Mouse (Mus musculus) mouse trophoblast stem cell (cell line): ENCODE measurements around the gene Prrg2.

ENCODE experiments used
- in situ Hi-C, 2 experiments: fragments of 300-500 bp; cut with MseI, MboI; formaldehyde crosslinking; loops; 2 replicates in 1 of 2; 3 replicates in 1 of 2; pipeline ENCODE4 v1.15.1; 2025

Prrg2 gene

GRCm38 (mm10) chr7:45090251-45090977, 27.9 kb upstream of the Prrg2 start:
- in situ Hi-C loops, result no loop called here

- in situ Hi-C loops, result no loop called here
Observed at GRCm38 (mm10) chr7:45088597-45088996, 26.1 kb upstream of the Prrg2 start.

GRCm38 (mm10) chr7:45086084-45086483, 23.6 kb upstream of the Prrg2 start:
- in situ Hi-C loops, result no loop called here

GRCm38 (mm10) chr7:45083300-45083890, 20.9 kb upstream of the Prrg2 start:
- in situ Hi-C loops, result no loop called here

- in situ Hi-C loops, result no loop called here
Observed at GRCm38 (mm10) chr7:45082401-45083299, 20.2 kb upstream of the Prrg2 start.

GRCm38 (mm10) chr7:45081016-45081415, 18.5 kb upstream of the Prrg2 start:
- in situ Hi-C loops, result no loop called here

GRCm38 (mm10) chr7:45079856-45080255, 17.4 kb upstream of the Prrg2 start:
- in situ Hi-C loops, result no loop called here

- in situ Hi-C loops, result no loop called here
Observed at GRCm38 (mm10) chr7:45078513-45078912, 16.0 kb upstream of the Prrg2 start.

- in situ Hi-C loops, result no loop called here
Observed at GRCm38 (mm10) chr7:45077829-45078228, 15.4 kb upstream of the Prrg2 start.

- in situ Hi-C loops, result no loop called here
Observed at GRCm38 (mm10) chr7:45077322-45077721, 14.8 kb upstream of the Prrg2 start.

GRCm38 (mm10) chr7:45076501-45076900, 14.0 kb upstream of the Prrg2 start:
- in situ Hi-C loops, result no loop called here

- in situ Hi-C loops, result no loop called here
Observed at GRCm38 (mm10) chr7:45075405-45075804, 12.9 kb upstream of the Prrg2 start.

- in situ Hi-C loops, result no loop called here
Observed at GRCm38 (mm10) chr7:45073949-45074348, 11.5 kb upstream of the Prrg2 start.

- in situ Hi-C loops, result no loop called here
Observed at GRCm38 (mm10) chr7:45073171-45073707, 10.8 kb upstream of the Prrg2 start.

GRCm38 (mm10) chr7:45072230-45072629, 9.8 kb upstream of the Prrg2 start:
- in situ Hi-C loops, result no loop called here

GRCm38 (mm10) chr7:45069671-45070070, 7.2 kb upstream of the Prrg2 start:
- in situ Hi-C loops, result no loop called here

GRCm38 (mm10) chr7:45068000-45068318, 5.5 kb upstream of the Prrg2 start:
- in situ Hi-C loops, result no loop called here

- in situ Hi-C loops, result no loop called here
Observed at GRCm38 (mm10) chr7:45067190-45067999, 4.9 kb upstream of the Prrg2 start.

GRCm38 (mm10) chr7:45061532-45062075, 873 bp downstream of the Prrg2 start:
- in situ Hi-C loops, result no loop called here

- in situ Hi-C loops, result no loop called here
Observed at GRCm38 (mm10) chr7:45060632-45061122, 1.8 kb downstream of the Prrg2 start.
